Mouse (Mus musculus): ENCODE measurements around the gene Trim52.

DNA sequence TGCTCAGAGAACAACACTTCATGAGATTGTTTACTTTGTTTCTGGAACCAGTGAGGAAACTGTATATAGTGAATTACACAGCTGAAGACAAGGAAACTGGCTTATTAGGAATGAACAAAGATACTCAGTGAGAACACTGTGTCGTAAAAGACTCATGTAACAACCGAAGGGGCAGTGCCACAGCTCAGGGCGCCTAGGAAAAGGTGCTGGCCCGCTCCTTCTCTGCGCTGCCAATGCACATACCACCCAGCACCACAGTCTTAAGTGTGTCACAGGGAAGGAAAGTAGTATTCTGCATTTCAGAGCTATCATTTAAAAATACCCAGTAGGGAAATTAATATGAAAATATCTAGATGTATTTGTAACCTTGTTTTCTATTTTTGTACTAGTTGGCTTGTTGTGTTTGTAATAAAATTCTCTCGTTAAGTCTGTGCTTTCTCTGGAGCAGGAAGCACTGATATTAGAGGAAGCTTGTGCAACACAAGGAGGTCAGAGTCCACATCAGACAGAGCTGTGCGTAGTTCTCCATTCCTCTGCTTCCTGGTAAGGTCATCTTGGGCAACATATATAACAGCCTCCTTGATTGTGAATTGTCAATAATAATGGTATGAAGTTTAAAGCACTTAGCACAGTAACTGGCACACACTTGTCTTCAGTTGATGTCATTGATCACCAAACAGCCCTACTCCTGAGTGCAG is 49.0 kb downstream of the Trim52 start:
- TF ChIP-seq CTCF (IDR thresholded peaks at IDR 0.05; ENCODE audit: insufficient read depth, low read depth, low read length): no peak
- TF ChIP-seq POLR2A (IDR thresholded peaks at IDR 0.05; ENCODE audit: insufficient read depth, low read depth, low read length): no peak

All from olfactory bulb, adult 2 months (tissue).